Comparison of ENCODE assay signal across 8 mouse cellular contexts in the genomic region with DNA sequence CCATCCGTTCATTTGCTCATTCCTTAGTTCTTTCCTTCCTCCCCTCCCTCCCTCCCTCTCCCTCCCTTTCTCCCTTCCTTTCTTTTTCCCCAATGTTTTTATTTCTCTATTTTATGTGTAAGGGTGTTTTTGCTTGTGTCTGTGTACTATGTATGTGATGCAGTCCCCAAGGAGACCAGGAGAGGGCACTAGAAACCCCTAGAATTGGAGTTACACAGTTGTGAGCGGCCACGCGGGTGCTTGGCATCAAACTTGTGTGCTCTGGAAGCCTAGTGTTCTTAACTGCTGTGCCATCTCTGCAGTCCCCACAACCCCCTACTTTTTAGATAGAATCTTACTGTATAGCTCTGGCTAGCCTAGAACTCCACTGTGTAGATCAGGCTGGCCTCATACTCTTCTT. TPM values are rescaled to one million over a fixed set of nuclear protein-coding genes. Genes with fewer than 3 reads are reported as not detected.
A peak's percentile ranks its signal among the peaks of the same experiment; 100 is the strongest.
DNase-seq lines count a peak whose midpoint lies in the region; ATAC-seq and TF ChIP-seq lines count a peak whose summit lies in the region.
"Had no signal": no experiment of that assay in that cellular context is flagged by ENCODE, and none has a peak within 500 bp of the region (broad histone marks: within the 10 kb centered on the region; RNA-seq: fewer than 3 reads in every experiment).

No protein-coding gene starts in this region.

- H3K36me3 ChIP-seq in kidney, adult 2 months (ENCODE audit: control insufficient read depth, insufficient read depth, low read length), result no peaks in the 10 kb centered on the region
- H3K36me3 ChIP-seq in kidney, embryonic 14.5 days (ENCODE audit: control insufficient read depth, insufficient read depth, low read length), result no peaks in the 10 kb centered on the region
- no peaks in the 10 kb centered on the region for H3K36me3 ChIP-seq in ES-Bruce4 (ENCODE audit: control insufficient read depth, insufficient read depth, low read length, poor library complexity, severe bottlenecking)
- H3K36me3 ChIP-seq: lung, embryonic 15.5 days had no signal

- peaks cover 16% of the 10 kb centered on the region; the same call in 1 of the 2 replicates for H3K9me3 ChIP-seq in kidney, embryonic 14.5 days (ENCODE audit: control insufficient read depth, low read length)
- peaks cover 17% of the 10 kb centered on the region for H3K9me3 ChIP-seq in ES-Bruce4 (replicated peaks; ENCODE audit: control insufficient read depth, insufficient read depth, low read length, poor library complexity, severe bottlenecking)

- WGBS in kidney, adult 2 months, result 64% methylated on average over 4 of the region's 4 CpGs
- 68% methylated on average over 4 of the region's 4 CpGs for WGBS in kidney, embryonic 14.5 days

- H3K4me2 ChIP-seq in kidney, embryonic 14.5 days (replicated peaks; ENCODE audit: low read depth, low read length), result no peak overlapping the region
- H3K4me2 ChIP-seq: lung, embryonic 15.5 days had no signal

- no peak for TF ChIP-seq EP300 in ES-Bruce4 (IDR thresholded peaks at IDR 0.05; ENCODE audit: insufficient read depth, low read depth, low read length)

- no peak overlapping the region for H3K9ac ChIP-seq in kidney, embryonic 14.5 days (ENCODE audit: low read depth, low read length)
- no peak overlapping the region for H3K9ac ChIP-seq in ES-Bruce4 (ENCODE audit: low read depth, poor library complexity, severe bottlenecking)
- H3K9ac ChIP-seq: lung, embryonic 15.5 days had no signal

- TF ChIP-seq POLR2A in kidney, adult 2 months (IDR thresholded peaks at IDR 0.05; ENCODE audit: low read depth, low read length), result no peak
- TF ChIP-seq POLR2A in ES-Bruce4 (IDR thresholded peaks at IDR 0.05; ENCODE audit: insufficient read depth, low read length), result no peak

- no peak for ATAC-seq in kidney, embryonic 14.5 days (ENCODE audit: low FRiP score, low TSS enrichment)
- ATAC-seq in megakaryocyte progenitor cell, adult 5-6 weeks (replicated peaks; ENCODE audit: poor library complexity), result peak; percentile 65; the same call in 1 of the 2 replicates

- no peaks in the 10 kb centered on the region for H3K27me3 ChIP-seq in kidney, adult 2 months (replicated peaks; ENCODE audit: control insufficient read depth, insufficient read depth, low read length)
- H3K27me3 ChIP-seq in kidney, embryonic 14.5 days (ENCODE audit: control insufficient read depth, insufficient read depth, low read length), result no peaks in the 10 kb centered on the region
- H3K27me3 ChIP-seq in ES-Bruce4 (ENCODE audit: control insufficient read depth, insufficient read depth, low read length, poor library complexity, severe bottlenecking), result no peaks in the 10 kb centered on the region
- H3K27me3 ChIP-seq: lung, embryonic 15.5 days had no signal

- no peaks in the 10 kb centered on the region for H3K4me1 ChIP-seq in kidney, adult 2 months (ENCODE audit: control insufficient read depth, insufficient read depth, low read length)
- no peaks in the 10 kb centered on the region for H3K4me1 ChIP-seq in kidney, embryonic 14.5 days (ENCODE audit: control insufficient read depth, insufficient read depth, low read length)
- H3K4me1 ChIP-seq in ES-Bruce4 (ENCODE audit: control insufficient read depth, insufficient read depth, low read length), result no peaks in the 10 kb centered on the region
- H3K4me1 ChIP-seq: lung, embryonic 15.5 days had no signal

- peak; percentile 21 for DNase-seq in kidney, adult 2 months
- DNase-seq in c-Kit-negative CD71-positive TER-119-positive erythroid progenitor cells, embryonic 14.5 days (ENCODE audit: low read depth, low spot score), result peak; percentile 26
- no peak for DNase-seq in ovary, postnatal 10 days (ENCODE audit: low spot score)
- DNase-seq in frontal cortex, postnatal 36 days (ENCODE audit: low spot score in 2 of 2), result no peak

- peak; percentile 38 for TF ChIP-seq CTCF in kidney, adult 2 months (conservative IDR thresholded peaks at IDR 0.05; ENCODE audit: insufficient read depth, insufficient read length, low read depth, low read length)
- peak; percentile 63 for TF ChIP-seq CTCF in ES-Bruce4 (IDR thresholded peaks at IDR 0.05; ENCODE audit: low read depth, low read length)

- H3K27ac ChIP-seq in kidney, adult 2 months (ENCODE audit: insufficient read depth, low read depth, low read length), result no peak overlapping the region
- no peak overlapping the region for H3K27ac ChIP-seq in kidney, embryonic 14.5 days (ENCODE audit: low read depth, low read length)
- H3K27ac ChIP-seq in ES-Bruce4 (ENCODE audit: insufficient read depth, low read length), result no peak overlapping the region; the same call in 1 of the 2 replicates
- H3K27ac ChIP-seq: lung, embryonic 15.5 days had no signal

- no peak overlapping the region for H3K4me3 ChIP-seq in kidney, adult 2 months (ENCODE audit: insufficient read depth, low read depth, low read length)
- no peak overlapping the region for H3K4me3 ChIP-seq in kidney, embryonic 14.5 days (ENCODE audit: low read length)
- H3K4me3 ChIP-seq in ES-Bruce4 (ENCODE audit: low read depth, low read length), result no peak overlapping the region
- H3K4me3 ChIP-seq: lung, embryonic 15.5 days had no signal

RNA-seq across cellular contexts. Expression of gene Bcas2, which starts 52.3 kb away (rescaled TPM):
- 24.0 and 27.7 TPM in 2 replicates for polyA plus RNA-seq in kidney, adult 2 months (2012; rRNA removed)
- polyA plus RNA-seq in kidney, embryonic 14.5 days (2014; fragmentation: Nextera tagmentation; extraction: Ambion mirVana), result 195 and 223 TPM in 2 replicates
- polyA plus RNA-seq in ES-Bruce4 (2011; ENCODE audit: insufficient read depth, insufficient read length, low read depth, missing spikeins), result 186 and 192 TPM in 2 replicates
- 129 and 130 TPM in 2 replicates for total RNA-seq in megakaryocyte progenitor cell, adult 5-6 weeks (2015)
- total RNA-seq in megakaryocyte progenitor cell, adult 5-6 weeks (2017), result 169 and 190 TPM in 2 replicates

RNA-seq across cellular contexts. Expression of gene Trim33, which starts 55.3 kb away (rescaled TPM):
- 10.9 and 11.7 TPM in 2 replicates for polyA plus RNA-seq in kidney, adult 2 months (2012; rRNA removed)
- 27.0 and 35.3 TPM in 2 replicates for polyA plus RNA-seq in kidney, embryonic 14.5 days (2014; fragmentation: Nextera tagmentation; extraction: Ambion mirVana)
- polyA plus RNA-seq in ES-Bruce4 (2011; ENCODE audit: insufficient read depth, insufficient read length, low read depth, missing spikeins), result 127 and 138 TPM in 2 replicates
- total RNA-seq in megakaryocyte progenitor cell, adult 5-6 weeks (2015), result 97.0 and 110 TPM in 2 replicates
- total RNA-seq in megakaryocyte progenitor cell, adult 5-6 weeks (2017), result 47.9 and 54.6 TPM in 2 replicates

Comparison
In these comparisons a context has a peak if more than half of its experiments do, and no peak if none do; other contexts are left out.
1. DNase-seq: peak in kidney, adult 2 months (single experiment) and c-Kit-negative CD71-positive TER-119-positive erythroid progenitor cells, embryonic 14.5 days (single experiment); none in ovary, postnatal 10 days (single experiment) and frontal cortex, postnatal 36 days (0 of 2).